Mouse (Mus musculus) testis, adult 2 months (tissue): ENCODE measurements around the gene Adnp.

Experiments
- CTCF ChIP-seq: fragments of 200-500 bp; IDR thresholded peaks from 2 replicates; pipeline ENCODE4 v1.5.1; 2012; ENCODE audit warnings: low read depth, mild to moderate bottlenecking, inconsistent platforms, low read length, moderate library complexity; ENCODE audit not compliant: control insufficient read depth, insufficient read depth, insufficient replicate concordance
- POLR2A ChIP-seq: fragments of 200-500 bp; IDR thresholded peaks from 2 replicates; pipeline ENCODE4 v1.6.1; 2012; ENCODE audit warnings: low read depth, mild to moderate bottlenecking, inconsistent platforms, low read length, moderate library complexity; ENCODE audit not compliant: control insufficient read depth

DNA sequence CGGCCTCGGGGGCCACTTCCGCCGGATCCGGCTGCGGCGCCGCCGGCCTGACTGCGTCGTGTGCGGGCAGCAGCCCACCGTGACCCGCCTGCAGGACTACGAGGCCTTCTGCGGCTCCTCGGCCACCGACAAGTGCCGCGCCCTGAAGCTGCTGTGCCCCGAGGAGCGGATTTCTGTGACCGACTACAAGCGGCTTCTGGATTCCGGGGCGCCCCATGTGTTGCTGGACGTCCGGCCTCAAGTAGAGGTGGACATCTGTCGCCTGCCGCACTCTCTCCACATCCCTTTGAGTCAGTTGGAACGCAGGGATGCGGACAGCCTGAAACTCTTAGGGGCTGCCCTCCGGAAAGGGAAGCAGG, 24.5 kb upstream of the Adnp start:
- TF ChIP-seq CTCF, result no peak
- TF ChIP-seq POLR2A, result no peak
